Mouse (Mus musculus): Measurements from ENCODE around the gene Nap1l4. TPM values are rescaled to one million over a fixed set of nuclear protein-coding genes. Genes with fewer than 3 reads are reported as not detected.

The Nap1l4 gene
- total RNA-seq, 4 experiments from 2014 or later: 97.7 to 112 (median 104) TPM

DNA sequence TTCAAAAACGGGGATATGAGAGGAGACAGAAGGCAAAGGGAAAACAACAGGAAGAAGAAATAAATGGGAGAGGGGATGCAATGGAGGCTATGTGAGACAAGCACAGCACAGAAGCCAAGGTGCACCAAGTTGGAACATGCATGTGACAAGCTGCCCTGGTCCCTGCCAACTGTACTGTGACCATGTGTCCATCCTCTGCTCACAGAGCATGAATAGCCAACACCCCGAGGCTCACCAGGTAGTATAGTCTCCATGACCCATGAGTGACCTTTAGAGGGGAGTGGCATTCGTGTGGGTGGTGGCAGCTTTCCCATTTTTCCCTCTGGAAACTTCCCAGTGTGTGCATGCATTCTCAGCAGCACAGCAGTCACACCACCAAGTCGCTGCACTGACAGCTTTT is 29.6 kb downstream of the Nap1l4 start:
- DNase-seq (ENCODE audit: low spot score in 2 of 2): no peak

DNA sequence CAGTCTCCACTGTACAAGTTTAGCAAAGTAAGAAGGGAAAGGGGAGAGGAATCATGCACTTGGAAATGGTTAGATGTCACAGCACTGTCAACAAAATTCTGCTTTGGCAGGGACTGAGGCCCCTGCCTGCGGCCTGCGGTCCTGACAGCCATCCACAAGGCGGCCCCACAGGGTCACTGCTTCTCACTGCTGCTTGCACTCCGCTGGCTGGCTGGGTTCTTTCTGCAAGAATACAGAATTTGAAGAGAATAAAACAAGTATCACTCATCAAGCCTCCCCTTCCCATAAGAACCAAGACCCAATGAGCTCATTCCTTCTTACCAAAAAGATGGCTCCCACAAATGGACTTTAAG is 34.5 kb downstream of the Nap1l4 start:
- no peak for DNase-seq (ENCODE audit: low spot score in 2 of 2)

DNA sequence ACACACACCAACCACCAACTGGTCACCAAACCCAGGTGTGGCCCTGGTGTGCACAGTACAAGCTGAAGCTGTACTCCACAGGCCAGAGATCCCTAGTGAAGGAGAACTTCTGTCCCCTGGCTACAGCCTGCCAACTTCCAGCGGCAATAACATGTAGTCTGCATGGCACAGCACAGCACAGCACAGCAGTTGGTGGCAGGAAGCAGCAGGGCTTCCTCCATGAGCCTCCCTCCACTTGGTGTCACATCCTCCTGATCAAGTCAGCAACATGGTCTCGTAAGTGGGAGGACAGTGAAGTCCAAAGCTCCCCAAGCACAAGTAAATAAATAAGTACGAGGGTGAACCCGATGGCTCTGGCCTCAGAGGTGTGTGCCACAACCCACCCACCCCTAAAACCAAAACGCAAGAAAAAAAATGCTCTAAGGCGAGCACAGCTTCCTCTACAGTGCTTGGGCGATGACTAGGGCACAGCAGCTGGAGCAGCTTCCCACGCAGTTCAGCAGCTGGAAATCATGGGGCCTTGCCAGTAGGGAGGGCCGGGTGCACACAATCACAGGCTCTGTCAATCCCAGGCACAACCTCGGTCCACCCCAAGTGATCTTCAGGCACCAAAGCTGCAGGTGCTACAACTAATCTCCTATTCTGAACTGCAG is 35.0 kb downstream of the Nap1l4 start:
- DNase-seq (ENCODE audit: low spot score in 2 of 2): peak in 1 of 2 experiments; percentile 15

DNA sequence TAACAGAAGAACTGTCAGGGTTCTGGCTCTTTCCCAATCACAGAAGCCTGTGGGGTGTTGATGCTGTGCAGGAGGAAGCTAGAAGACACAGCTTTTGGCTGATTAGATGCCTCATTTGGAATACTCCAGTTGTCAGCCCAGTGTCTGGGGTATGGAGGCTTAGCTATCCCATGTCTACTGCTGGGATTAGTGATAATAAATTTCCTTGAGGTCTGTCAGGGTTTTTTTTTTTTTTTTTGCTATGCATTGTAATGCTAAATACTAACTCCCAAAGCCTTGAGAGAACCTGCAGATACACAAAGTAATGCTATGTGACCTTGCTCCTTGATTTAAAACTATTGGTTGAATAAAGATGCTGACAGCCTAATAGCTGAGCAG is 37.6 kb downstream of the Nap1l4 start:
- DNase-seq (ENCODE audit: low spot score in 2 of 2): no peak

DNA sequence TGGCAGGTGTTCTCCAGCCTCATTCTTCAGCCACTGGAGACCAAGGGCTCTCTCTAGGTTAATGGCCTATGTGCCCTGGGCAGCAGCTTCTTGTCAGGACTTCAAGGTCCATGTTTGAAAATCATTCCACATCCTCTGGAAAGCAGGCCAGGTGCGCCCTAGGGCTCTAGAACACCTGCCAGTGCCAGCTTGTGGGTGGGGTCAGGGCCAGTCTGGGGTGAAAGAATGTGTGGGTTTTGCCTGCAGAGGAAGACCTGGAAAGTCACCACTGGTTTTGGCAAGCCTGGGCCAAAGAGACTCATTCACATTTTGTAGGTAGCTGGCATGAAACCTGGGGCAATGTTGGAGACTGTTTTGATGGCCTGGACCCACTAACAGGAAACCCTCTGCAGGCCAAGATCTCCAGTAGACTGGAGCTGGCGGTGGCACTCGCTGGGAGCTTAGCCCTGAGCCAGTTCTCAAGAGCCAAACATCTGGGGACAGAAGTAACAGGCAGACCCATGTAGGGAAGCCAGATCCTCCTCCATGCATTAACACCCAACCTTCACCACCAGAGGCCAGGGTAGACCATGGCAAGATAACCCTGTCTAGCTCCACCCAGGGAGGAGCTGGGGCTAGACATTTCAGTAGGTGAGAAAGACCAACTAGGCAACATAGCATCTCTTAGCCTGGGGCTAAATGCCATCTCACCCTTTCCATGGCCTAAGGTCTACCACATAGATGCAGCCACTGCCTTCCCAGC is 38.1 kb downstream of the Nap1l4 start:
- no peak for DNase-seq (ENCODE audit: low spot score in 2 of 2)

DNA sequence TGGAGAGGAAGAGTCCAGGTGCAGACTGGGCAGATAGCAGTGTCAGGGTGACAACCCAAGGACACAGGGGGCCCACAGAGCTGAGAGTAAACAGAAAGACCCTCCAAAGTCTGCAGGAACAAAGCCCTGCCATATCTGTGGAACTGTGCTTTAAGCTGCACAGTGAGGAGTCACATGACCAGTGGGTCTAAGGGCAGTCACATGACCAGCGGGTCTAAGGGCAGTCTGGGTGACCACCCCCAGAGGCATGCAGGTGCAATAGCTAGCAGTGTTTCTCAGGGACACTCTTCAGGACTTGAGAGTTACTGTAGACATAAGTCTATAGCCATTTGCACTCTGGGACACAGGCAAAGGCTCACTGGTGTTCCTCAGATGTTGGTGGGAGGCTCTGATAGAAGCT is 39.3 kb downstream of the Nap1l4 start:
- DNase-seq (ENCODE audit: low spot score in 2 of 2): no peak

DNA sequence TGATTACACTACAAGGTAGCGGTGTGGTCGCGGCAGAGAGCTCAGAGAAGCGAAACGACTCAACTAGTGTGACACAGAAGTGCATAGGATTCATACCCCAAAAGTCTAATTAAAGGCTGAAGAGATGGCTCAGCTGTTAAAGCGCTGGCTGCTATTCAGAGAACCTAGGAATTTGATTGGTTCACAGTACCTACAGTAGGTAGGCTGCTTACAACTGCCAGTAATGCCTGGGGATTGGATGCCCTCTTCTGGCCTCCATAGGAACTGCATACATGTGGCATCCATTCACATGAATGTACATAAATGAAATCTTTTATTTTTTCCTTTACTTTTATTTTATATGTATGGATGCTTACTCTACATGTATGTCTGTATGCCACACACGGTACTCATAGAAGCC is 42.2 kb downstream of the Nap1l4 start:
- DNase-seq (ENCODE audit: low spot score in 2 of 2): peak in 1 of 2 experiments; percentile 43

DNA sequence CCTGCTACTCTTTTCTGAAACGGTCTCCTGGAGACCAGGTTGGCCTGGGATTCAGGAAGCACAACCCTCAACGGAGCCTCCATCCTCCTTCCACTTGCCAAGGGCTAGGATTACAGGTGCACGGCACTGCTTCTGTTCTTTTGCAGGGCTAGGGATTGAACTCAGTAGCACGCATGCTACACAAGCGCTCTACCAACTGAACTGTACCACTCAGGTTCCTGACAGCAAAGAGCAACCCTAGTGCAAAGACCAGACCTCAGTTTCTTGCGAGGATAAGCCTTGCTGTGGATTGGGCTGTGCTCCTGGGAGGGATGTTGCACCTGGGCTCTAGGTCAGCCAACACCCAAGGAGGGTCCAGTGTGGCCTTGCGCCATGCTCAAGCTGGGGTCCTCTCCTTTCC is 42.6 kb downstream of the Nap1l4 start:
- DNase-seq (ENCODE audit: low spot score in 2 of 2): no peak

DNA sequence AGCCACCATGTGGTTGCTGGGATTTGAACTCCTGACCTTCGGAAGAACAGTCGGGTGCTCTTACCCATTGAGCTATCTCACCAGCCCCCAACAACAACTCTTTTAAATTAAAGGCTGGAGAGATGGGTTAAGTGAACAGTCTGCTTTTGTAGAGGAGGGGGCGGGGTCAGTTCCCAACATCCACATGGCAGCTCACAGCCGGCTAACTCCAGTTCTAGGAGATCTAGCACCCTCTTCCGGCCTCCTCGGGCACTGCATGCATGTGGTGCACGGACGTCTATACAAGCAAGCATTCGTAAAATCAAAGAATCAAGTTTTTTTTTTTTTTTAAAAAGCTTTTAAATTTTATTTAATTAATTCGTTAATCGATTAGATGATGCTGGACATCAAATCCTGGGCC is 43.1 kb downstream of the Nap1l4 start:
- peak; percentile 26 to 75 for DNase-seq (ENCODE audit: low spot score in 2 of 2)

DNA sequence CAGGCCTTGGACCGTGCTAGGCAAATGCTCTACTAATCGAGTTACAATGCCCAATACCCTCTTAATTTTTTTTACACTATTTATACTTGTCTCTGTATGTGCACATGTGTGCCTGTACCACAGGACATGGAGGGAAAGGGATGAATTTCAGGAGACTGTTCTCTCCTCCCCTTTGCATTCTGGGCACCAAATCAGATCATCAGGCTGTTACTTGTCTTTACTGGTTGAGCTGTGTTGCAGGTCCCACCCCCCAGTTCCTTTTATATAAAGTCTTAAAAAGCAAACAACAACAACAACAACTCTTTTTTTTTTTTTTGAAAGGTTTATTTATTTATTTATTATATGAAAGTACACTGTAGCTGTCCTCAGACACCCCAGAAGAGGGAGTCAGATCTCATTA is 43.5 kb downstream of the Nap1l4 start:
- DNase-seq (ENCODE audit: low spot score in 2 of 2): no peak

DNA sequence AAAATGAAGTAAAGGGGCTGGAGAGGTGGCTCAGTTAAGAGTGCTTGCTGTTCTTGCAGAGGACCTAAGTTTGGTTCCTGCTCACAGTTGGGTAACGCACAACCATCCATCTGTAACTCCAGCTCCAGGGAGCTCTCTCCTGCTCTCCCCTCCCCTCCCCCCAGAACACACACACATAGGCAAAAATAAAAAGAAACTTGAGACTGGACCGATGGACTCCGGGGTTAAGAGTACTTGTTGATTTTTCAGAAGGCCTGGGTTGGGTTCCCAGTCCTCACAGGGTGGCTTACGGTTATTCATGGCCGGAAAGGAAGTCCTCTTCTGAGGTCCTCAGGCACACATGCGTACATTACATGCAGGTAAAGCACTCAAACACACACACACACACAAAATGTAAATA is 45.0 kb downstream of the Nap1l4 start:
- DNase-seq (ENCODE audit: low spot score in 2 of 2): no peak

DNA sequence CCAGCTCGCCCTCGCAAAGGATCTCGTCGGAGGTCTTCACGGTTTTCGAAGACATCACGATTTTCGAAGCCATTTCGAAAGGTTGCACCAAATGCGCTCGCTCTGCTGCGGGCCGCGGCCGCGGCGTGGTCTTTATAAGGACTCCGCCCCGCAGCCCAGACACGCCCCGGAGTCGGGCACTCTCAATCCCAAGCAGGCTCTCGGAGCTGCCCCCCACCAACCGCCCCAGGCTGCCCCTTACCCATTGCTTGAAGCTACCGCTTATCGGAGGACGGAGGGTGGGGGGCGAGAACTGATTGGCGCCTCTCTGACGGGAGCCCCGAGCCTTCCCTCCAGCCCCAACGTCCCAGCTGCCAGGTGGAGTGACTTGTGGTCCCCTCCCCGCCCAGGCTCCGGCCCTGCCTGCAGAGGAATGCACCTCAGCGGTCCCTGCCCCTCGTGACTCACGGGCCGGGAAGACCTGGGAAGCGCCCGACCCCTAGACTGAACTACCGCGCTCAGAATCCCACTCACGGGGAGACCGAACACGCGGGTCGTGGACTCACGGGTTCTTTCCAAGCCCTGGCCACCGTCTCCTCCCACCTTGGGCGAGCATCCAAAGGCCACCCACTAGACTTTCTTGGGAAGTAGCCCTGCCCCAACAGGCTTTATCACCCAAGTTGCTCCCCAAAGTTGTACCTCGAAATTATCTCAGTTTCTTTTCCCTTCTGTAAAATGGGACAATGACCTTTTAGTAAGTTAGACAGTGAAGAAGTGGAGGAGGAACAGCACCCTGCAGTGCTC is 46.3 kb downstream of the Nap1l4 start, which contains the start of gene Phlda2:
TSS of gene Phlda2 (minus strand) at position 733 of the 783 bp plus-strand sequence.
- no peak for DNase-seq (ENCODE audit: low spot score in 2 of 2)

DNA sequence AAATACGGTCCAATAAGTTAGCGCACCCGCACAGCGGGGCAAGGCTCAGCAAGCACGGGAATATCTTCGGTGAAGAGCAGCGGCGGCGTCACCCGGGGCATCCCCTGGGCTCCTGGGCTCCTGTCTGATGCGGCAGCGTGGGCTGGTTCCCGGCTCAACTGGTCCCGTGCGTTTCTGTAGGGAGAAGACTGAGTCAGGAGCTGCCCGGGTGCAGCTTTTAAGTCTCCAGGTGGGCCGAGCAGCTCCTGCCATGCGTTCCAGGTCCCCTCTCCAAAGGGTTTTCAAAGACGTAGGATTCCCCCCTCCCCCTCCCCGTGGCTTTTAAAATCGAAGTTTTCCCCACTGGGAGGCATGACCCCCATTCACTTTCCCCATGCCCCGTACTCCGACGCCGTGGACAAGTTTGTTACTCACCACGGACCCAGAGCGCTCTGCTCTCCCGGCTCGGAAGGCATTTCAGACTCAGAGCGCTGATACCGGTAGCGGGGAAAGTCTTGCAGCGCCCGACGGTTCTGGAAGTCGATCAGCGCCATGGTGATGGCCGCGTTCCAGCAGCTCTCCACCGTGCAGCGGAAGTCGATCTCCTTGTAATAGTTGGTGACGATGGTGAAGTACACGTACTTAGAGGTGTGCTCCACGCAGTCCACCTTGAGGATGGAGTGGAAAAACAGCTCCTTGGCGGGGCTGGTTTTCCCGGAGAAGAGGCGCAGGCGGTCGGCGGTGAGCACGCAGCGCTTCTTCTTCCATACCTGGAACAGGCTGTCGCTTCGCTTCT is 47.1 kb downstream of the Nap1l4 start:
- peak in 1 of 2 experiments; percentile 16 for DNase-seq (ENCODE audit: low spot score in 2 of 2)

DNA sequence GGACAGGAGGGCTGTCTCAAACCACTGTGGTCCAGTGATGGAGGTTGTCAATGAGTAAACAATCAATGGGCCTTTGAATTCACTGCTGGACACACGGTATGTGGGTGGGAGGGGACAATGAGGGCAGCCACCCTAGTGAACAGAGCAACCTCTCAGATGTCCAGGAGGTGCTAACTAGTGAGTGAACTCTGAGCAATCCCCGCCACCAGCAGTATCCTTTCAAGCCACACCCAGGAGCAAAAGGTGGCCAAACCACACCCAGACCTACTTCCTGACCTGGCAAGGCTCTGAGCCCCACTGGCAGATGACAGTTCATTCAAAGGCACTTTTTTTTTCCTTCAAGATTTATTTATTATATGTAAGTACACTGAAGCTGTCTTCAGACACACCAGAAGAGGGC is 48.0 kb downstream of the Nap1l4 start:
- DNase-seq (ENCODE audit: low spot score in 2 of 2): no peak

DNA sequence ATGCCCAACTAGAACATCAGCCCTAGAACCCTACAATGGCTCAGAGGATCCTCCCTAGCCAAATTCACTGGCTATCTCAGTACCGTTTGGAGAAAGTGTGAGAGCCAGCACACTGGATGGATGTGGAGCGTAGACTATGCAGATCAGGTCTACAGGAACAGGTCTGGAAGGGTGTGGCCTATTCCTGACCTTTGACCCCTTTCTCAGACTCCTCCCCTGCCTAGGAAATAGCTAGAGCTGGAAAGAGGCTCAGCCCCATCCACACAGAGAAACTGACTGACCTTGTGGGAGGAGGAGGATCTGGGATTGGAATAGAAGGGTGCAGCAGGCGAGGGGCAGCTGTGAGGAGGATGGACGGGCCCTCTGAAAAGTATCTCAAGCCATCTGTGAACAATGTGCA is 50.3 kb downstream of the Nap1l4 start:
- DNase-seq (ENCODE audit: low spot score in 2 of 2): no peak

DNA sequence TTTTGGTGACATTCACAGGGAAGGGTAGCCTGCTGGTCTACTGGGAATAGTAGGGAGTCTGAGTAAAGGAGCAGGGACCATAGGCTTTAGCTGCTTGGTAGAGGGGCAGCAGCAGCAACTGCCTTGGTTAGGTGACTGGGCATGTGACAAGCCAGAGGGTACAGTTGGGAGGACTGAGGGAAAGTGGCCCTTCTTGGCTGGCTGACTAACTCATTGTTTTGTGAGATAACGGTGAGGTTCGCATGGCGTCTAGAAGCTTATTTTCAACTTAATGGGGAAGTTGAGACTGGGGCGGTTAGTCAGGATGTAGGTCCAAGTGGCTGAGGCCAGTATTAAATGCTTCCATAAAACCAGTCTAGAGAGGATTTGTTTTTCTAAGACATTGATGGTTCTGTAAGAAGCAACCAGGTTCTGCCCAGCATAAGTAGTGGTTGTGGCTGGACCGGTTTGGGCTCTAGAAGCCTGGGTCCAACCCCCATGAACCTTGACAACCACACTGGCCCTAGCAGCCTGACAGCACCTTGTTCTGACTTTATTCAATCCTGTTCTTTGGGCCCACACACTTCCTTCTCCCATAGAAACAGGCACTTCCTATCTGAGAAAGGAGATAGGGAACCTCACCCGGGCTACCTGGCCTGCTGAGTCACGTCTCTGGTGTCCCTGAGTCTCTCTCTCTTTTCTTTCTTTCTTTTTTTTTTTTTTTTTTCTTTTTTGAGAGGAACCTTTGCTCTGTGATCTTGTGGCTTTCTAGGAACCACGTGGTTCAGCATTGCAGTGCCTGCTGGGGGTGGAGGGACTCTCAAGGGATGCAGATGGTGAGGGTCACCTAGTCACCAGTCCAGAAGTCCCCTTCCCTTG is 53.6 kb downstream of the Nap1l4 start:
- DNase-seq (ENCODE audit: low spot score in 2 of 2): no peak

DNA sequence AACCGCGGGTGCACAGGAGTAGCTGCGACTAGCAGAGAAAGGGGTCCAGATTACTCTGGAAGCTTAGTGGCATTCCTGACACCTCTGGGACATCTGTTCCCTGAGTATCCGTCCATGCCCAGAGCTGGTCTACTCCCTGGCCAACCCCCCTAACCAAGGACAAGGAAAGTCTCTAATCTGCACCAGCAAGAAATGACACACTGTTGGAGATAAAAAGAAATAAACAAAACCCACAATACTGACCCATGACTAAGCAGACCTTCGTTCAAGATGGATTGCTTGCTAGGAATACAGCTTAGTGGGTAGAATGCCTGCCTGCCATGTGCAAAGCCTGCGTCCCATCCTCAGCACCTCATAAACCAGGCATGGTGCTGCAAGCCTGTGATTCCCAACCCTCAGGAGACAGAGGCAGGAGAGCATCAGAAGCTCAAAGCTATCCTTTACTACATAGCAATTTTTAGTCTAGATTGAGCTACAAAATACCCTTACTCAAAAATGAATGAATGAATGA is 55.2 kb downstream of the Nap1l4 start:
- DNase-seq (ENCODE audit: low spot score in 2 of 2): no peak

DNA sequence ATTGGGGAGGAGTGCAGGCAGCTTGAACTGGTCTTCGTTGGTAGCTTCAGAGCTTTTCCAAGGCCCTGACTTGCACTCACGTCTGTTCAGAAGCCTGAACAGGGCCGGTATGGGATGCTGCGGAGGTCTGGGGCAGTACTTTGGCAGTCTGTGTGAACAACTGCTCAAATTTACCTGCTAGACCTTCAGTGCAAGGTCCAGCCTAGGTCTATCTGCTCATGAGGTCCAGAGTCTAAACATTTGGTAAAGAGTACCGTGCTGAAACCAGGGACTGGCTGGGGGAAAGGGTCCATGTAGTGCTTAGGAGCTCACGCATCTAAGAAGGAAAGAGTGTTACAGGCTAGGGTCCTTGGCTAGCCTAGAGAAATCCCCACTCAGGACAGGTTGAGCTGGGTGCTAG is 59.2 kb downstream of the Nap1l4 start:
- no peak for DNase-seq (ENCODE audit: low spot score in 2 of 2)

DNA sequence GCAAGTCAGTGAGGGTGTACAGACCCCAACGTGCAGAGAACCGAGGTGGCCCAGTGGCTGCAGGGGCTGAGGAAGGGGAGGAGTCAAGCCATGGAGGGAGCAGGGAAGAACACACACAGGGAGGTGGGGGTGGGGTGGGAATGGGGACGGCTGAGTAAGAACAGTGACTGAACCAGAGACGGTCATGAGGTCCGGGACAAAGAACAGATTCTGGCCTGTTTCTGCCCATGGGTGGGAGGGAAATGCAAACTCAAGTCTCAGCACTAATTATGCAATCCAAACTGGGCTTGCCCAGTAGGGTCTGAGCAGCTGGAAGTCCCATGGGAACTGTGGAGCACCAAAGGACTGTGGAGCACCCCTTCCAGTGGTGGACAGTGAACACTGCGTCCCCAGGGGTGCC is 66.4 kb downstream of the Nap1l4 start:
- no peak for DNase-seq (ENCODE audit: low spot score in 2 of 2)

DNA sequence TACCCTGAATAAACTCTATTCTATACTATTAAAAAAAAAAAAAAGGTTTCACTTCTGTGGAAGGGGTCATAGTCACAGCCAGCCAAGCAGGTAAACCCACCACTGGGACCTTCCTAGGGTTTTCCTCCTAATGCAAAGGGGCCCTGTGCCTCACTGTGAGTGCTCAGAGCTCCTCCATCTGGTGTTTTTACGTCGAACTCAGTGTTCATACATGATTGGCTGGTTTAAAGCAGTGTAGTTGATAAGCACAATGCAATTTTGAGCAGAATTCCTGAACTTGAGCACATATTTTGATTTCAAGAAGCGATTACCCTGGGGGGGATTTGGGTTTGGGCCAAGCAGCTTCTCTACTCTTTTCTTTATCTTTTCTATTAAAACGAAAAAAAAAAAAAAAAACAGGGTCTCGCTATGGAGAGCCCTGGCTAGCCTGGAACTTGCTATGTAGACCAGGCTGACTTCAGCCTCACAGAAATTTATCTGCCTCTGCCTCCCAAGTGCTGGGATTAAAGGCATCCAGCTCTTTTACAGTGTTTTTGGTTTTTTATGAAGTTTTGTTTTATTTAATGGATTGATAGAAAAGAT is 67.0 kb downstream of the Nap1l4 start:
- DNase-seq (ENCODE audit: low spot score in 2 of 2): no peak
